ENCODE assay signal across 11 mouse cellular contexts in the genomic region with DNA sequence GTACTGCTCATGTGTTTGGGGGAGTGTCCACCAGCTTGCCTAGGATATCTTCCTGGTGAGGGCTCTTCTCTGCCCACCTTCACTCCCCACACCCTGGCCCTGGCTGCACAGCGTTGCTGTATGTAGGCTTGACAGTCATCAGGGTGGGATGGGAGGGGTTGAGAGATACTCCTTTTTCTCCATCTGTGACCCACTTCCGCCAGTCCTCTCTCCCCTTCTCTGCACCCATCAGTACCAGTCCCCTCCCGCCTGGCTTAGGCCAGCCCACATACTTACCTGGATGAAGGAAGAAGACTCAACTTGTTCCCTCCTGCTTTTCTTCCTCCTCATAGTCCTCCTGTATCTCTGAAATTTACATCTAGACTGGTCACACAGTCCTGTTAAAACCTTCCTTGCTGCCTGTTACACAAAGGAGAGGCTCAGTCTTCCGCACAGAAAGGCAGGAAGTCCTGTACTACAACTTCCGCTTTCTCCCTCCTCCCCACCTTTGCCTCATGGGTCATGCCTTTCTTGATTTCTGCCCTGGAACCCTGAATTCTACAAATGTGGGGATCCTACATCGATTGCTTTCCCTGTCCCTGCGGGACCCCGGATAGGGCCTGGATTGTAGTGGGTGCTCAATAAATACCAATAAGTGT. TPM values are rescaled to one million over a fixed set of nuclear protein-coding genes. Genes with fewer than 3 reads are reported as not detected.
DNase-seq lines count a peak whose midpoint lies in the region; ATAC-seq and TF ChIP-seq lines count a peak whose summit lies in the region.
"Had no signal": no experiment of that assay in that cellular context is flagged by ENCODE, and none has a peak within 500 bp of the region (broad histone marks: within the 10 kb centered on the region; RNA-seq: fewer than 3 reads in every experiment).

No protein-coding gene starts in this region.

- no peaks in the 10 kb centered on the region for H3K79me2 ChIP-seq in heart, adult 2 months (replicated peaks; ENCODE audit: control insufficient read depth, insufficient read depth, low read length)

- 0 out of 2 replicates have a peak, but pooled peaks have one; percentile 37 for ATAC-seq in heart, embryonic 11.5 days (replicated peaks; ENCODE audit: insufficient number of reproducible peaks, low FRiP score, low TSS enrichment)
- ATAC-seq in megakaryocyte, adult 5-6 weeks (ENCODE audit: poor library complexity, severe bottlenecking) = peak; percentile 86

- WGBS in heart, embryonic 11.5 days (ENCODE audit: insufficient replicate concordance) = 78% methylated on average over 8 of the region's 8 CpGs
- 74% methylated on average over 8 of the region's 8 CpGs for WGBS in heart, adult 2 months
- 84% methylated on average over 8 of the region's 8 CpGs for WGBS in embryonic facial prominence, embryonic 10.5 days

- no peak for DNase-seq in heart, adult 2 months
- DNase-seq in B cell, adult 2 months = peak; percentile 59 to 60
- DNase-seq in embryonic facial prominence, embryonic 10.5 days (ENCODE audit: low spot score) = no peak
- DNase-seq in lung, postnatal 25 days (ENCODE audit: low spot score) = no peak
- no peak for DNase-seq in Muller cell, postnatal 12 days (ENCODE audit: inconsistent ontology term)
- DNase-seq in layer of hippocampus, adult 18-20 months (ENCODE audit: low spot score in 2 of 2) = no peak
- DNase-seq: cerebellum, adult 11 months; gastrocnemius, postnatal 14 days; kidney, adult 18-20 months had no signal

- no peak for TF ChIP-seq POLR2A in heart, adult 2 months (IDR thresholded peaks at IDR 0.05; ENCODE audit: insufficient read depth, low read depth, low read length)

- H3K4me1 ChIP-seq in heart, embryonic 11.5 days (ENCODE audit: control insufficient read depth, insufficient read depth, low read length) = peaks cover 23% of the 10 kb centered on the region
- peaks cover 4% of the 10 kb centered on the region for H3K4me1 ChIP-seq in heart, adult 2 months (ENCODE audit: control insufficient read depth, insufficient read depth, low read length)
- H3K4me1 ChIP-seq in embryonic facial prominence, embryonic 10.5 days = peaks cover 80% of the 10 kb centered on the region

- TF ChIP-seq EP300 in heart, adult 2 months (IDR thresholded peaks at IDR 0.05; ENCODE audit: insufficient read depth, low read depth, low read length) = no peak

- intact Hi-C loops in heart, adult 2 months (cut with DNase I) = no loop called here

- H3K27me3 ChIP-seq in heart, embryonic 11.5 days (ENCODE audit: control insufficient read depth, insufficient read depth, low read length) = no peaks in the 10 kb centered on the region
- no peaks in the 10 kb centered on the region for H3K27me3 ChIP-seq in heart, adult 2 months (ENCODE audit: control insufficient read depth, insufficient read depth, low read length)
- H3K27me3 ChIP-seq in embryonic facial prominence, embryonic 10.5 days (replicated peaks; ENCODE audit: low read depth, poor library complexity, severe bottlenecking) = no peaks in the 10 kb centered on the region

- no peak for TF ChIP-seq CTCF in heart, adult 2 months (IDR thresholded peaks at IDR 0.05)

- no peak overlapping the region for H3K9ac ChIP-seq in heart, embryonic 11.5 days (ENCODE audit: low read depth, low read length)
- H3K9ac ChIP-seq in heart, adult 2 months (ENCODE audit: low read depth, low read length) = no peak overlapping the region

- 0 out of 2 replicates have a peak overlapping the region, but pooled peaks have one; percentile 3 for H3K27ac ChIP-seq in heart, embryonic 11.5 days (ENCODE audit: low read depth, low read length)
- H3K27ac ChIP-seq in heart, adult 2 months = no peak overlapping the region
- H3K27ac ChIP-seq in embryonic facial prominence, embryonic 10.5 days (replicated peaks) = peak overlapping the region; percentile 71

- H3K4me2 ChIP-seq in heart, embryonic 11.5 days = no peak overlapping the region

- no peaks in the 10 kb centered on the region for H3K36me3 ChIP-seq in heart, embryonic 11.5 days (ENCODE audit: control insufficient read depth, insufficient read depth, low read length)
- no peaks in the 10 kb centered on the region for H3K36me3 ChIP-seq in heart, adult 2 months (ENCODE audit: control insufficient read depth, insufficient read depth, low read length)
- H3K36me3 ChIP-seq in embryonic facial prominence, embryonic 10.5 days (replicated peaks) = peaks cover 22% of the 10 kb centered on the region

- no peak overlapping the region for H3K4me3 ChIP-seq in heart, embryonic 11.5 days (ENCODE audit: low read depth, low read length)
- H3K4me3 ChIP-seq in heart, adult 2 months = no peak overlapping the region
- no peak overlapping the region for H3K4me3 ChIP-seq in embryonic facial prominence, embryonic 10.5 days

- H3K9me3 ChIP-seq in heart, embryonic 11.5 days (replicated peaks; ENCODE audit: control insufficient read depth, low read length) = no peaks in the 10 kb centered on the region
- H3K9me3 ChIP-seq in embryonic facial prominence, embryonic 10.5 days = no peaks in the 10 kb centered on the region

RNA-seq across cellular contexts. Expression of a gene that starts 21.6 kb away (rescaled TPM):
- polyA plus RNA-seq in heart, embryonic 11.5 days (2014; fragmentation: Nextera tagmentation; extraction: Ambion mirVana) = 129 and 157 TPM in 2 replicates
- 100 to 1,000 TPM; 102 to 120 TPM for total RNA-seq in heart, adult 2 months (2021)
- 23.3 and 27.3 TPM in 2 replicates for polyA plus RNA-seq in heart, adult 2 months (2012; rRNA removed)
- polyA plus RNA-seq in embryonic facial prominence, embryonic 10.5 days (2016; fragmentation: Nextera tagmentation; extraction: Ambion mirVana) = 46.6 and 54.5 TPM in 2 replicates
- total RNA-seq in megakaryocyte, adult 5-6 weeks (2015) = 19.7 and 25.4 TPM in 2 replicates
- 12.5 and 15.9 TPM in 2 replicates for total RNA-seq in megakaryocyte, adult 5-6 weeks (2017)
- 10 to 100 TPM; 48.8 to 53.8 TPM for total RNA-seq in layer of hippocampus, adult 18-20 months (2021)

Comparison
In these comparisons a context has a peak if more than half of its experiments do, and no peak if none do; other contexts are left out.
1. DNase-seq: peak in B cell, adult 2 months (2 of 2); none in heart, adult 2 months (0 of 2), embryonic facial prominence, embryonic 10.5 days (single experiment), lung, postnatal 25 days (single experiment), Muller cell, postnatal 12 days (single experiment) and layer of hippocampus, adult 18-20 months (0 of 2).